Mouse (Mus musculus) ES-Bruce4 (cell line): Measurements from ENCODE around the gene Snx1.

ENCODE experiments used
- CTCF ChIP-seq: IDR thresholded peaks from one replicate; pipeline ENCODE4 v1.8.1; 2011; ENCODE audit warnings: low read depth, low read length
- POLR2A ChIP-seq: IDR thresholded peaks from one replicate; pipeline ENCODE4 v1.8.1; 2011; ENCODE audit warnings: low read length; ENCODE audit not compliant: insufficient read depth

DNA sequence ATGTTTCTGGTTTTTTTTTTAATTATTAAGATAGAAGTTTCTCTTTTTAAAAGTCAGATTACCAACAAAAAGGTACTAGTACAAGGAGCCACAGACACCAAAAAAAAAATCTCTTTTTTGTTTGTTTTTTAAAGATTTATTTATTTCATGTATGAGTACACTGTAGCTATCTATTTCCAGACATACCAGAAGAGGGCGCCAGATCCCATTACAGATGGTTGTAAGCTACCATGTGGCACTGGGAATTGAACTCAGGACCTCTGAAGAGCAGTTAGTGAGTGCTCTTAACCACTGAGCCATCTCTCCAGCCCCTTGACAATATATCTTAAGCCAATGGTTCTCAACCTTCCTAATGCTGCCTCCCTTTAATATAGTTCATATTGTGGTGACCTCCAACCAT, 72.8 kb downstream of the Snx1 start:
- TF ChIP-seq POLR2A (no peak), CTCF (no peak)
